Mouse (Mus musculus): ENCODE results near the gene Ndc1. TPM values are rescaled to one million over a fixed set of nuclear protein-coding genes. Genes with fewer than 3 reads are reported as not detected.

Gene Ndc1
- polyA plus RNA-seq, 1 experiment: 53.2 TPM

- TF ChIP-seq POLR2A (IDR thresholded peaks at IDR 0.05; ENCODE audit: low read depth, low read length): no peak
- TF ChIP-seq CTCF (IDR thresholded peaks at IDR 0.05; ENCODE audit: borderline replicate concordance, insufficient read depth, low read length): no peak
- H3K4me1 ChIP-seq (ENCODE audit: control insufficient read depth, insufficient read depth, low read length): no peaks in the 10 kb centered on the region
- H3K27ac ChIP-seq (ENCODE audit: insufficient read depth, low read length): no peak overlapping the region
- no peak overlapping the region for H3K4me3 ChIP-seq (ENCODE audit: insufficient read depth, low read length)
These were observed 21.8 kb downstream of the Ndc1 start for GRCm38 (mm10) chr4:107389345-107389744.

- H3K4me1 ChIP-seq (ENCODE audit: control insufficient read depth, insufficient read depth, low read length): no peaks in the 10 kb centered on the region
- H3K27ac ChIP-seq (ENCODE audit: insufficient read depth, low read length): no peak overlapping the region
- TF ChIP-seq CTCF (IDR thresholded peaks at IDR 0.05; ENCODE audit: borderline replicate concordance, insufficient read depth, low read length) (no peak), POLR2A (IDR thresholded peaks at IDR 0.05; ENCODE audit: low read depth, low read length) (no peak)
- no peak overlapping the region for H3K4me3 ChIP-seq (ENCODE audit: insufficient read depth, low read length)
These were observed 26.2 kb downstream of the Ndc1 start for GRCm38 (mm10) chr4:107393771-107394170.

- H3K4me3 ChIP-seq (ENCODE audit: insufficient read depth, low read length): no peak overlapping the region
- TF ChIP-seq CTCF (IDR thresholded peaks at IDR 0.05; ENCODE audit: borderline replicate concordance, insufficient read depth, low read length): no peak
- TF ChIP-seq POLR2A (IDR thresholded peaks at IDR 0.05; ENCODE audit: low read depth, low read length): no peak
- H3K4me1 ChIP-seq (ENCODE audit: control insufficient read depth, insufficient read depth, low read length): peaks cover 6% of the 10 kb centered on the region; the same call in 1 of the 2 replicates
- no peak overlapping the region for H3K27ac ChIP-seq (ENCODE audit: insufficient read depth, low read length)
These were observed 52.6 kb downstream of the Ndc1 start for GRCm38 (mm10) chr4:107420202-107420601.

- TF ChIP-seq CTCF (IDR thresholded peaks at IDR 0.05; ENCODE audit: borderline replicate concordance, insufficient read depth, low read length) (no peak), POLR2A (IDR thresholded peaks at IDR 0.05; ENCODE audit: low read depth, low read length) (no peak)
- H3K27ac ChIP-seq (ENCODE audit: insufficient read depth, low read length): no peak overlapping the region; the same call in 1 of the 2 replicates
- peaks cover 6% of the 10 kb centered on the region; the same call in 1 of the 2 replicates for H3K4me1 ChIP-seq (ENCODE audit: control insufficient read depth, insufficient read depth, low read length)
- H3K4me3 ChIP-seq (ENCODE audit: insufficient read depth, low read length): no peak overlapping the region
These were observed 54.1 kb downstream of the Ndc1 start for GRCm38 (mm10) chr4:107421711-107422110.

- H3K27ac ChIP-seq (ENCODE audit: insufficient read depth, low read length): no peak overlapping the region; the same call in 1 of the 2 replicates
- TF ChIP-seq CTCF (IDR thresholded peaks at IDR 0.05; ENCODE audit: borderline replicate concordance, insufficient read depth, low read length) (0 out of 2 replicates have a peak, but pooled peaks have one; percentile 16), POLR2A (IDR thresholded peaks at IDR 0.05; ENCODE audit: low read depth, low read length) (no peak)
- H3K4me3 ChIP-seq (ENCODE audit: insufficient read depth, low read length): no peak overlapping the region
- peaks cover 6% of the 10 kb centered on the region; the same call in 1 of the 2 replicates for H3K4me1 ChIP-seq (ENCODE audit: control insufficient read depth, insufficient read depth, low read length)
These were observed 54.6 kb downstream of the Ndc1 start for GRCm38 (mm10) chr4:107422176-107422575.

GRCm38 (mm10) chr4:107425616-107426015 is 58.0 kb downstream of the Ndc1 start:
- TF ChIP-seq POLR2A (IDR thresholded peaks at IDR 0.05; ENCODE audit: low read depth, low read length) (no peak), CTCF (IDR thresholded peaks at IDR 0.05; ENCODE audit: borderline replicate concordance, insufficient read depth, low read length) (no peak)
- H3K4me3 ChIP-seq (ENCODE audit: insufficient read depth, low read length): no peak overlapping the region
- peaks cover 6% of the 10 kb centered on the region; the same call in 1 of the 2 replicates for H3K4me1 ChIP-seq (ENCODE audit: control insufficient read depth, insufficient read depth, low read length)
- H3K27ac ChIP-seq (ENCODE audit: insufficient read depth, low read length): no peak overlapping the region

- Histone ChIP-seq H3K4me3 (ENCODE audit: insufficient read depth, low read length) (no peak overlapping the region), H3K27ac (ENCODE audit: insufficient read depth, low read length) (no peak overlapping the region), H3K4me1 (ENCODE audit: control insufficient read depth, insufficient read depth, low read length) (peaks cover 2% of the 10 kb centered on the region; the same call in 1 of the 2 replicates)
- TF ChIP-seq POLR2A (IDR thresholded peaks at IDR 0.05; ENCODE audit: low read depth, low read length) (no peak), CTCF (IDR thresholded peaks at IDR 0.05; ENCODE audit: borderline replicate concordance, insufficient read depth, low read length) (no peak)
These were observed 59.0 kb downstream of the Ndc1 start for GRCm38 (mm10) chr4:107426631-107427030.

GRCm38 (mm10) chr4:107432717-107433116 is 65.1 kb downstream of the Ndc1 start:
- Histone ChIP-seq H3K27ac (ENCODE audit: insufficient read depth, low read length) (peak overlapping the region; percentile 21), H3K4me1 (ENCODE audit: control insufficient read depth, insufficient read depth, low read length) (peaks cover 8% of the 10 kb centered on the region)
- TF ChIP-seq POLR2A (IDR thresholded peaks at IDR 0.05; ENCODE audit: low read depth, low read length) (0 out of 2 replicates have a peak, but pooled peaks have one; percentile 17), CTCF (IDR thresholded peaks at IDR 0.05; ENCODE audit: borderline replicate concordance, insufficient read depth, low read length) (no peak)

GRCm38 (mm10) chr4:107433998-107434355 is 66.4 kb downstream of the Ndc1 start:
- Histone ChIP-seq H3K4me1 (ENCODE audit: control insufficient read depth, insufficient read depth, low read length) (peaks cover 8% of the 10 kb centered on the region), H3K27ac (ENCODE audit: insufficient read depth, low read length) (peak overlapping the region; percentile 12; the same call in 1 of the 2 replicates), H3K4me3 (ENCODE audit: insufficient read depth, low read length) (peak overlapping the region; percentile 38)
- TF ChIP-seq CTCF (IDR thresholded peaks at IDR 0.05; ENCODE audit: borderline replicate concordance, insufficient read depth, low read length) (no peak), POLR2A (IDR thresholded peaks at IDR 0.05; ENCODE audit: low read depth, low read length) (no peak)

More at GRCm38 (mm10) chr4:107432717-107433116, 65.1 kb downstream of the Ndc1 start:
- H3K4me3 ChIP-seq (ENCODE audit: insufficient read depth, low read length): no peak overlapping the region

GRCm38 (mm10) chr4:107434356-107435237 is 67.0 kb downstream of the Ndc1 start, which contains the start of gene Glis1:
Glis1 (plus strand) TSS chr4:107434591.
- H3K4me3 ChIP-seq (ENCODE audit: insufficient read depth, low read length): peak within 1 kb of the TSS; percentile 65
- H3K4me1 ChIP-seq (ENCODE audit: control insufficient read depth, insufficient read depth, low read length): peaks cover 8% of the 10 kb centered on the region
- TF ChIP-seq POLR2A (IDR thresholded peaks at IDR 0.05; ENCODE audit: low read depth, low read length) (peak; percentile 27), CTCF (IDR thresholded peaks at IDR 0.05; ENCODE audit: borderline replicate concordance, insufficient read depth, low read length) (no peak)
- H3K27ac ChIP-seq (ENCODE audit: insufficient read depth, low read length): peak within 1 kb of the TSS; percentile 12; the same call in 1 of the 2 replicates

All from embryonic fibroblast, embryonic 13.5 days (primary cell).